Mouse (Mus musculus): ENCODE results near the gene Sorcs3. TPM values are rescaled to one million over a fixed set of nuclear protein-coding genes. Genes with fewer than 3 reads are reported as not detected.

Sorcs3 gene
- total and polyA plus RNA-seq, 3 experiments, result not detected

DNA sequence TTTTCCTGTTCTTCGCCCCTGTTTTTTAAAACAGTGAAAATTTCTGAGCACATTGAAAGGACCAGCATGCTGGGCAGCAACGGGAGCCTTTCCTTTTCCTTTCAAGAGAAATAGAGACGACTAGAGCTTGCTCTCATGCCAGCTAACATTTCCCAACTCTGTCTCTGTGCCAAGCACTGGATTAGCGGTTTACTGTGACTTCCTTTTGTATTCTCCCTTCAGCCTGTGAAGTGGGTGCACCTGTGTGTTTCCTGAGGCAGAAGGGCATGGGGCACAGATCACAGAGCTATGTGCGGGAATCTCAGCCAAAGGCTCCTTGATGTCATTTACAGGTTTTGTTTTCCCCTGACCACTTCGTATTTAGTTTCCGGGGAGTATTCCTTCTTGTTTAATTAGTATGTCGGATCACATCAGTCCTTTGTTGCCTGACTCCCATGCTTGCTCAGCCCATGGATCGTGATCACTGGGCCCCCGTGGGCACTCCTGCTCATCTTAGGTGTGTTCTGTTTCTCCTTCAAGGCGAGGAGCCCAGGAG is 172.2 kb downstream of the Sorcs3 start:
- H3K9ac ChIP-seq (ENCODE audit: control insufficient read depth, low read depth, low read length, poor library complexity, severe bottlenecking), result no peak overlapping the region
- H3K36me3 ChIP-seq (ENCODE audit: control insufficient read depth in 1 of 2, insufficient read depth in 2 of 2, low read length in 2 of 2), result no peaks in the 10 kb centered on the region
- no peaks in the 10 kb centered on the region for H3K79me2 ChIP-seq (ENCODE audit: control insufficient read depth, insufficient read depth, low read length, poor library complexity)
- H3K27me3 ChIP-seq (ENCODE audit: control insufficient read depth in 1 of 2, insufficient read depth in 2 of 2, low read length in 2 of 2), result no peaks in the 10 kb centered on the region
- no peak for DNase-seq (ENCODE audit: low read depth, low spot score)
- no peak for TF ChIP-seq KAT2A (conservative IDR thresholded peaks at IDR 0.05; ENCODE audit: low read depth, low read length)
- no peak for TF ChIP-seq ETS1 (IDR thresholded peaks at IDR 0.05; ENCODE audit: low read depth, low read length)
- TF ChIP-seq JUND (IDR thresholded peaks at IDR 0.05; ENCODE audit: low read depth, low read length), result no peak
- no peak for TF ChIP-seq SIN3A (IDR thresholded peaks at IDR 0.05; ENCODE audit: low read length)
- TF ChIP-seq USF1 (IDR thresholded peaks at IDR 0.05; ENCODE audit: low read depth, low read length), result no peak
- TF ChIP-seq RCOR1 (IDR thresholded peaks at IDR 0.05; ENCODE audit: low read depth, low read length), result no peak
- TF ChIP-seq ZKSCAN1 (IDR thresholded peaks at IDR 0.05; ENCODE audit: low read depth, low read length), result no peak
- no peak overlapping the region for H3K4me3 ChIP-seq (ENCODE audit: control insufficient read depth in 1 of 2, insufficient read depth in 1 of 2, low read depth in 2 of 2, low read length in 2 of 2)
- H3K4me1 ChIP-seq (ENCODE audit: control insufficient read depth in 1 of 2, insufficient read depth in 2 of 2, low read length in 2 of 2), result no peaks in the 10 kb centered on the region
- no peak overlapping the region for H3K27ac ChIP-seq (ENCODE audit: control insufficient read depth, low read depth, low read length)
- no peaks in the 10 kb centered on the region for H3K9me3 ChIP-seq (replicated peaks; ENCODE audit: insufficient read depth, low read length)

DNA sequence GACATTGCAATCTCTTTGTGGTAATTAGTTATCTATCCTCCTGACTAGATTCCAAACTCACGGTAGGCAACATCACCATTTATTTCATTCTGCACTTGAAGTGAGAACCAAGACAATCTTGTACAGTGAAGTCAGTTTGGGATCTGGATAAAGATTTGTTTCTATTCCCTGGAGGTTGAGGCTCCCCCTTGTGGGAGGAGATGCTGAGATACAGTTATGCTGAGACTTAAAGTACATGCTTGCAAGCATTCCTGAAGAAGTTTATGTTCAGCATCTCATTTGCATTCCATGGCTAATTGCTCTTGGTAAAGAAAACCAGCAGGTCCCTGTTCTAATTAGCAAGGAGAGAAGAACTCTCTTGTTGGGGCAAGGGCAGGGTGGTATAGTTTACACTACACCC is 185.7 kb downstream of the Sorcs3 start:
- H3K9me3 ChIP-seq (replicated peaks; ENCODE audit: insufficient read depth, low read length), result no peaks in the 10 kb centered on the region
- no peak for DNase-seq (ENCODE audit: low read depth, low spot score)
- H3K4me3 ChIP-seq (ENCODE audit: control insufficient read depth in 1 of 2, insufficient read depth in 1 of 2, low read depth in 2 of 2, low read length in 2 of 2), result no peak overlapping the region
- TF ChIP-seq KAT2A (conservative IDR thresholded peaks at IDR 0.05; ENCODE audit: low read depth, low read length) (no peak), ZMIZ1 (IDR thresholded peaks at IDR 0.05; ENCODE audit: low read depth, low read length) (no peak), RCOR1 (IDR thresholded peaks at IDR 0.05; ENCODE audit: low read depth, low read length) (no peak), MAZ (IDR thresholded peaks at IDR 0.05; ENCODE audit: low read depth, low read length) (no peak), POLR2AphosphoS5 (IDR thresholded peaks at IDR 0.05; ENCODE audit: borderline replicate concordance, low read depth, low read length) (no peak), CTCF (IDR thresholded peaks at IDR 0.05 in 2 of 3, conservative IDR thresholded peaks at IDR 0.05 in 1 of 3; ENCODE audit: control insufficient read depth in 1 of 3, insufficient read depth in 1 of 3, low read depth in 2 of 3, low read length in 3 of 3, poor library complexity in 1 of 3, severe bottlenecking in 1 of 3) (no peak), MEF2A (IDR thresholded peaks at IDR 0.05; ENCODE audit: extremely low read depth, insufficient replicate concordance, low read depth, low read length, poor library complexity, severe bottlenecking) (no peak), USF2 (IDR thresholded peaks at IDR 0.05; ENCODE audit: borderline replicate concordance in 1 of 2, insufficient read depth in 1 of 2, low read depth in 1 of 2, low read length in 2 of 2) (no peak), CHD2 (IDR thresholded peaks at IDR 0.05; ENCODE audit: low read length) (no peak)
- no peaks in the 10 kb centered on the region for H3K79me2 ChIP-seq (ENCODE audit: control insufficient read depth, insufficient read depth, low read length, poor library complexity)
- no peak overlapping the region for H3K9ac ChIP-seq (ENCODE audit: control insufficient read depth, low read depth, low read length, poor library complexity, severe bottlenecking)
- no peaks in the 10 kb centered on the region for H3K4me1 ChIP-seq (ENCODE audit: control insufficient read depth in 1 of 2, insufficient read depth in 2 of 2, low read length in 2 of 2)
- H3K27me3 ChIP-seq (ENCODE audit: control insufficient read depth in 1 of 2, insufficient read depth in 2 of 2, low read length in 2 of 2), result no peaks in the 10 kb centered on the region
- no peak overlapping the region for H3K27ac ChIP-seq (ENCODE audit: control insufficient read depth, low read depth, low read length)
- no peaks in the 10 kb centered on the region for H3K36me3 ChIP-seq (ENCODE audit: control insufficient read depth in 1 of 2, insufficient read depth in 2 of 2, low read length in 2 of 2)
